Mouse (Mus musculus) MEL (cell line): ENCODE measurements around the gene Dcun1d2.

Experiments
- CHD2 ChIP-seq: IDR thresholded peaks from 2 replicates; pipeline ENCODE4 v1.6.1; 2011; ENCODE audit warnings: low read length, improper control_type of control experiment
- CTCF ChIP-seq, 3 experiments: IDR thresholded peaks in 2 of 3; conservative IDR thresholded peaks in 1 of 3; 2 replicates each; pipeline ENCODE4 v1.5.1; 2011 to 2012; ENCODE audit warnings: low read length in 3 of 3, low read depth in 2 of 3, mild to moderate bottlenecking in 2 of 3, improper control_type of control experiment in 1 of 3, inconsistent platforms in 1 of 3, mixed read lengths in 1 of 3, moderate library complexity in 1 of 3; ENCODE audit not compliant: control insufficient read depth in 1 of 3, insufficient read depth in 1 of 3, poor library complexity in 1 of 3, severe bottlenecking in 1 of 3
- E2F4 ChIP-seq: IDR thresholded peaks from 2 replicates; pipeline ENCODE4 v1.6.1; 2011; ENCODE audit warnings: low read depth, low read length, improper control_type of control experiment, borderline replicate concordance
- EP300 ChIP-seq, 2 experiments: IDR thresholded peaks; 2 replicates each; pipeline ENCODE4 v1.6.1; 2011; ENCODE audit warnings: improper control_type of control experiment in 2 of 2, low read length in 2 of 2, low read depth in 1 of 2, mild to moderate bottlenecking in 1 of 2
- JUND ChIP-seq: IDR thresholded peaks from 2 replicates; pipeline ENCODE4 v1.6.1; 2011; ENCODE audit warnings: low read depth, mild to moderate bottlenecking, improper control_type of control experiment, low read length
- MYC ChIP-seq: IDR thresholded peaks from 2 replicates; pipeline ENCODE4 v1.6.1; 2011; ENCODE audit warnings: low read depth, mild to moderate bottlenecking, low read length, improper control_type of control experiment, moderate library complexity
- NELFE ChIP-seq: IDR thresholded peaks from 2 replicates; pipeline ENCODE4 v1.6.1; 2011; ENCODE audit warnings: low read depth, low read length, improper control_type of control experiment
- POLR2A ChIP-seq, 2 experiments: IDR thresholded peaks; 2 replicates each; pipeline ENCODE4 v1.6.1; 2011 to 2012; ENCODE audit warnings: low read length in 2 of 2, mild to moderate bottlenecking in 2 of 2, control low read depth in 1 of 2, improper control_type of control experiment in 1 of 2, low read depth in 1 of 2, moderate library complexity in 1 of 2; ENCODE audit not compliant: control insufficient read depth in 1 of 2, insufficient read depth in 1 of 2, poor library complexity in 1 of 2
- SIN3A ChIP-seq: IDR thresholded peaks from 2 replicates; pipeline ENCODE4 v1.6.1; 2012; ENCODE audit warnings: low read length, improper control_type of control experiment, inconsistent platforms
- ZC3H11A ChIP-seq: IDR thresholded peaks from 2 replicates; pipeline ENCODE4 v1.6.1; 2012; ENCODE audit warnings: low read depth, mild to moderate bottlenecking, inconsistent platforms, low read length, improper control_type of control experiment
- ZNF384 ChIP-seq: IDR thresholded peaks from 2 replicates; pipeline ENCODE4 v1.6.1; 2012; ENCODE audit warnings: low read depth, mild to moderate bottlenecking, inconsistent platforms, low read length, improper control_type of control experiment

DNA sequence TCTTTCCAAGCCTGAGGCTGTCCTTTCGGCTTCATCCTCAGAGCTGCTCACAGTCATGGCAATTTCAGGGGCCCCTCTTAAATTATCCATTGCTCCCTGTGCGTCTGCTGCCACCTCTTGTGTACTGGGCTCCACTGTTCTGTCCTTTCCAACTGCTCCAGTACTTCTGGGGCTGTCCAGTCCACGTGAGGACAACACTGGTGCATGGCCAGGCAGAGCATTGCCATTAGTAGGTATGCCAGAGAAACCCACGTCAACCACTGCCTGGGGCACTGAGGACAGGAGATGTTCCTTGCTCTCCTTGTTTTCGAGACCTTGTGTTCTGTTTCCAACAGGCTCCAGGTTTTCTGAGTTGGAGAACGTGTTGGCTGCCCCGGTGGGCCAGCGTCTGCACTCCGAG lies 63.5 kb downstream of the Dcun1d2 start:
- TF ChIP-seq ZC3H11A (no peak), EP300 (IDR thresholded peaks at IDR 0.05; ENCODE audit: low read depth in 1 of 2, low read length in 2 of 2) (no peak), MYC (no peak), CHD2 (no peak), JUND (no peak), CTCF (IDR thresholded peaks at IDR 0.05 in 2 of 3, conservative IDR thresholded peaks at IDR 0.05 in 1 of 3; ENCODE audit: control insufficient read depth in 1 of 3, insufficient read depth in 1 of 3, low read depth in 2 of 3, low read length in 3 of 3, poor library complexity in 1 of 3, severe bottlenecking in 1 of 3) (no peak), E2F4 (no peak), POLR2A (IDR thresholded peaks at IDR 0.05; ENCODE audit: control insufficient read depth in 1 of 2, insufficient read depth in 1 of 2, low read depth in 1 of 2, low read length in 2 of 2, poor library complexity in 1 of 2) (no peak), ZNF384 (no peak), NELFE (no peak), SIN3A (no peak)
